Mouse (Mus musculus) myocyte (in vitro differentiated cells): ENCODE results near the gene Hist1h4a. TPM values are rescaled to one million over a fixed set of nuclear protein-coding genes. Genes with fewer than 3 reads are reported as not detected.

ENCODE experiments used
- H3K27me3 ChIP-seq: one replicate; pipeline ENCODE4 v1.6.1; 2011; ENCODE audit not compliant: control insufficient read depth, insufficient read depth, insufficient read length
- H3K36me3 ChIP-seq: one replicate; pipeline ENCODE4 v1.6.1; 2011; ENCODE audit not compliant: control insufficient read depth, insufficient read depth
- H3K4me2 ChIP-seq: one replicate; pipeline ENCODE4 v1.6.1; 2011; ENCODE audit warnings: low read depth, control low read depth
- H3K4me3 ChIP-seq: one replicate; pipeline ENCODE4 v1.5.1; 2011; ENCODE audit warnings: mild to moderate bottlenecking, control low read depth, moderate library complexity
- H3K79me2 ChIP-seq: one replicate; pipeline ENCODE4 v1.6.1; 2011; ENCODE audit not compliant: control insufficient read depth, insufficient read depth
- H3ac ChIP-seq: one replicate; pipeline ENCODE4 v1.6.1; 2011; ENCODE audit not compliant: control insufficient read depth, insufficient read length
- CEBPB ChIP-seq: IDR thresholded peaks from 2 replicates; pipeline ENCODE4 v1.6.1; 2011; ENCODE audit warnings: mild to moderate bottlenecking, moderate library complexity; ENCODE audit not compliant: poor library complexity, insufficient read depth, severe bottlenecking
- E2F4 ChIP-seq: IDR thresholded peaks from one replicate; pipeline ENCODE4 v1.6.1; 2011; ENCODE audit warnings: mild to moderate bottlenecking, control low read depth, moderate library complexity; ENCODE audit not compliant: insufficient read depth
- MAX ChIP-seq: IDR thresholded peaks from one replicate; pipeline ENCODE4 v1.6.1; 2011; ENCODE audit warnings: low read depth, mild to moderate bottlenecking, control low read depth
- MYOD1 ChIP-seq, 3 experiments: IDR thresholded peaks; one replicate each; pipeline ENCODE4 v1.6.1; 2011; ENCODE audit warnings: control low read depth in 2 of 3, low read depth in 2 of 3, mild to moderate bottlenecking in 2 of 3, moderate library complexity in 1 of 3; ENCODE audit not compliant: insufficient read length in 2 of 3, control insufficient read depth in 1 of 3
- MYOG ChIP-seq, 3 experiments: IDR thresholded peaks; one replicate each; pipeline ENCODE4 v1.6.1; 2011; ENCODE audit warnings: control low read depth in 2 of 3, low read depth in 2 of 3, mild to moderate bottlenecking in 2 of 3; ENCODE audit not compliant: insufficient read length in 2 of 3, control insufficient read depth in 1 of 3, insufficient read depth in 1 of 3
- POLR2A ChIP-seq: IDR thresholded peaks from one replicate; pipeline ENCODE4 v1.6.1; 2011; ENCODE audit warnings: low read depth, mild to moderate bottlenecking, control low read depth, moderate library complexity; ENCODE audit not compliant: insufficient read length
- POLR2AphosphoS2 ChIP-seq: IDR thresholded peaks from one replicate; pipeline ENCODE4 v1.6.1; 2011; ENCODE audit warnings: low read depth, control low read depth; ENCODE audit not compliant: insufficient read length
- REST ChIP-seq: IDR thresholded peaks from one replicate; pipeline ENCODE4 v1.6.1; 2011; ENCODE audit warnings: mild to moderate bottlenecking, control low read depth, moderate library complexity; ENCODE audit not compliant: insufficient read depth, insufficient read length
- SRF ChIP-seq: IDR thresholded peaks from one replicate; pipeline ENCODE4 v1.6.1; 2011; ENCODE audit warnings: low read depth; ENCODE audit not compliant: control insufficient read depth, insufficient read length
- TCF12 ChIP-seq: IDR thresholded peaks from one replicate; pipeline ENCODE4 v1.6.1; 2011; ENCODE audit warnings: mild to moderate bottlenecking, control low read depth; ENCODE audit not compliant: poor library complexity, insufficient read depth, severe bottlenecking
- TCF3 ChIP-seq: IDR thresholded peaks from one replicate; pipeline ENCODE4 v1.6.1; 2011; ENCODE audit warnings: low read depth, control low read depth; ENCODE audit not compliant: insufficient read length
- USF1 ChIP-seq: IDR thresholded peaks from one replicate; pipeline ENCODE4 v1.6.1; 2011; ENCODE audit warnings: low read depth, mild to moderate bottlenecking, control low read depth, moderate library complexity
- polyA plus RNA-seq: library from polyadenylated mRNA; unstranded; fragments of >200 nt; fragmentation: generic; extraction: Trizol; gene quantifications from one replicate; pipeline ENCODE4 v1.2.1, GENCODE M21; 2012; ENCODE audit warnings: missing spikeins

Gene Hist1h4a
- polyA plus RNA-seq, 1 experiment: 4.2 TPM

GRCm38 (mm10) chr13:23759916-23760239 is 1.2 kb downstream of the Hist1h4a start:
- Histone ChIP-seq H3K79me2 (no peaks in the 10 kb centered on the region), H3ac (no peak overlapping the region), H3K4me3 (peak overlapping the region; percentile 29), H3K36me3 (no peaks in the 10 kb centered on the region), H3K4me2 (peak overlapping the region; percentile 96), H3K27me3 (no peaks in the 10 kb centered on the region)
- TF ChIP-seq CEBPB (no peak), E2F4 (no peak), POLR2A (no peak), TCF3 (no peak), TCF12 (no peak), REST (no peak), SRF (no peak), MAX (no peak), POLR2AphosphoS2 (no peak), USF1 (no peak), MYOD1 (IDR thresholded peaks at IDR 0.05; ENCODE audit: control insufficient read depth in 1 of 3, insufficient read length in 2 of 3, low read depth in 2 of 3) (no peak), MYOG (IDR thresholded peaks at IDR 0.05; ENCODE audit: control insufficient read depth in 1 of 3, insufficient read depth in 1 of 3, insufficient read length in 2 of 3, low read depth in 2 of 3) (no peak)

GRCm38 (mm10) chr13:23759251-23759771 is 1.7 kb downstream of the Hist1h4a start:
- H3K4me3 ChIP-seq: peak overlapping the region; percentile 29
- H3K27me3 ChIP-seq: no peaks in the 10 kb centered on the region
- no peaks in the 10 kb centered on the region for H3K36me3 ChIP-seq
- no peak overlapping the region for H3ac ChIP-seq
- peak overlapping the region; percentile 96 for H3K4me2 ChIP-seq
- H3K79me2 ChIP-seq: no peaks in the 10 kb centered on the region
- TF ChIP-seq MAX (no peak), USF1 (no peak), TCF3 (no peak), MYOG (IDR thresholded peaks at IDR 0.05; ENCODE audit: control insufficient read depth in 1 of 3, insufficient read depth in 1 of 3, insufficient read length in 2 of 3, low read depth in 2 of 3) (no peak), MYOD1 (IDR thresholded peaks at IDR 0.05; ENCODE audit: control insufficient read depth in 1 of 3, insufficient read length in 2 of 3, low read depth in 2 of 3) (no peak), REST (no peak), CEBPB (no peak), TCF12 (no peak), E2F4 (no peak), POLR2A (no peak)

GRCm38 (mm10) chr13:23757921-23758320 is 3.1 kb downstream of the Hist1h4a start:
- TF ChIP-seq TCF12 (no peak), TCF3 (no peak), SRF (no peak), CEBPB (no peak), E2F4 (no peak), USF1 (no peak), POLR2A (no peak), POLR2AphosphoS2 (no peak)
- Histone ChIP-seq H3K79me2 (no peaks in the 10 kb centered on the region), H3ac (no peak overlapping the region), H3K36me3 (no peaks in the 10 kb centered on the region), H3K27me3 (no peaks in the 10 kb centered on the region), H3K4me2 (peak overlapping the region; percentile 75), H3K4me3 (no peak overlapping the region)

GRCm38 (mm10) chr13:23757211-23757773 is 3.7 kb downstream of the Hist1h4a start:
- Histone ChIP-seq H3K4me2 (peak overlapping the region; percentile 75), H3K79me2 (no peaks in the 10 kb centered on the region), H3K36me3 (no peaks in the 10 kb centered on the region), H3K27me3 (no peaks in the 10 kb centered on the region), H3ac (no peak overlapping the region), H3K4me3 (no peak overlapping the region)
- TF ChIP-seq MYOG (IDR thresholded peaks at IDR 0.05; ENCODE audit: control insufficient read depth in 1 of 3, insufficient read depth in 1 of 3, insufficient read length in 2 of 3, low read depth in 2 of 3) (no peak), SRF (no peak), POLR2AphosphoS2 (peak; percentile 90), POLR2A (peak; percentile 69)

GRCm38 (mm10) chr13:23756790-23757189 is 4.2 kb downstream of the Hist1h4a start, which contains the start of gene Hist1h4b:
Gene Hist1h4b (plus strand): TSS chr13:23757013.
- H3K36me3 ChIP-seq: no peaks in the 10 kb centered on the region
- no peak within 1 kb of the TSS for H3ac ChIP-seq
- H3K27me3 ChIP-seq: no peaks in the 10 kb centered on the region
- TF ChIP-seq E2F4: no peak
- no peak for TF ChIP-seq MYOG (IDR thresholded peaks at IDR 0.05; ENCODE audit: control insufficient read depth in 1 of 3, insufficient read depth in 1 of 3, insufficient read length in 2 of 3, low read depth in 2 of 3)
- peak; percentile 95 for TF ChIP-seq POLR2AphosphoS2
- TF ChIP-seq MAX: no peak
- TF ChIP-seq MYOD1 (IDR thresholded peaks at IDR 0.05; ENCODE audit: control insufficient read depth in 1 of 3, insufficient read length in 2 of 3, low read depth in 2 of 3): no peak
- no peak for TF ChIP-seq CEBPB
- TF ChIP-seq POLR2A: peak; percentile 85
- no peak for TF ChIP-seq REST
- TF ChIP-seq TCF3: no peak
- no peak for TF ChIP-seq USF1
- TF ChIP-seq SRF: no peak
- TF ChIP-seq TCF12: no peak
- H3K4me3 ChIP-seq: no peak within 1 kb of the TSS
- no peaks in the 10 kb centered on the region for H3K79me2 ChIP-seq
- H3K4me2 ChIP-seq: peak within 1 kb of the TSS; percentile 75
